Mouse (Mus musculus) retina, embryonic 14.5 days (tissue): Measurements from ENCODE around the gene Gm21854.
"Not testable (repeated sequence)": the region's sequence is repeated elsewhere in the genome, so short reads cannot be mapped to it uniquely, and the experiment has no call there.

Experiments used
- DNase-seq: peaks from one replicate; pipeline ENCODE4 v3.0.0-alpha.2; 2015; ENCODE audit warnings: low spot score

Gm21854 gene

GRCm38 (mm10) chrY:5656686-5657085 is at the start of gene Gm21854:
Gm21854 (plus strand) TSS chrY:5656986.
- DNase-seq, result not testable (repeated sequence)
